Mouse (Mus musculus) small intestine, adult 2 months (tissue): ENCODE results near the gene 1700016H13Rik. TPM values are rescaled to one million over a fixed set of nuclear protein-coding genes. Genes with fewer than 3 reads are reported as not detected.

Experiments
- H3K27ac ChIP-seq: fragments of 200-500 bp; 2 replicates; pipeline ENCODE4 v1.5.1; 2012; ENCODE audit warnings: low read depth, low read length, control low read depth, inconsistent platforms; ENCODE audit not compliant: insufficient read depth
- H3K27me3 ChIP-seq: fragments of 200-500 bp; 2 replicates; pipeline ENCODE4 v1.6.1; 2012; ENCODE audit warnings: mild to moderate bottlenecking, moderate library complexity, low read length, inconsistent platforms; ENCODE audit not compliant: control insufficient read depth, insufficient read depth
- H3K36me3 ChIP-seq: fragments of 200-500 bp; 2 replicates; pipeline ENCODE4 v1.6.1; 2012; ENCODE audit warnings: mild to moderate bottlenecking, low read length, control low read depth, inconsistent platforms; ENCODE audit not compliant: control insufficient read depth, insufficient read depth
- H3K4me1 ChIP-seq: fragments of 200-500 bp; 2 replicates; pipeline ENCODE4 v1.6.1; 2012; ENCODE audit warnings: low read length, inconsistent platforms, mixed read lengths; ENCODE audit not compliant: control insufficient read depth, insufficient read depth, insufficient read length
- H3K4me3 ChIP-seq: fragments of 200-500 bp; 2 replicates; pipeline ENCODE4 v1.5.1; 2012; ENCODE audit warnings: low read depth, mild to moderate bottlenecking, control low read depth, inconsistent platforms, low read length, moderate library complexity
- CTCF ChIP-seq: fragments of 200-500 bp; IDR thresholded peaks from 2 replicates; pipeline ENCODE4 v1.5.1; 2012; ENCODE audit warnings: low read depth, mild to moderate bottlenecking, control low read depth, inconsistent platforms, low read length, moderate library complexity, mixed read lengths; ENCODE audit not compliant: insufficient replicate concordance, insufficient read length; ENCODE audit errors: extremely low read depth
- POLR2A ChIP-seq: fragments of 200-500 bp; IDR thresholded peaks from 2 replicates; pipeline ENCODE4 v1.6.1; 2012; ENCODE audit warnings: low read depth, mild to moderate bottlenecking, control low read depth, inconsistent platforms, low read length, moderate library complexity
- WGBS: fragments of 180-500 bp; shearing (Covaris S2); methylation state at CpG from one replicate; pipeline ENCODE4 v1.1.7; 2018; 5-methylcytosine and 5-hydroxymethylcytosine counted together
- polyA plus RNA-seq: library from polyadenylated mRNA; depleted of rRNA; stranded (reverse); fragments of >200 nt; gene quantifications from 2 replicates; pipeline ENCODE4 v1.2.3, GENCODE M21; 2012

Gene 1700016H13Rik
- polyA plus RNA-seq, 1 experiment = not detected

DNA sequence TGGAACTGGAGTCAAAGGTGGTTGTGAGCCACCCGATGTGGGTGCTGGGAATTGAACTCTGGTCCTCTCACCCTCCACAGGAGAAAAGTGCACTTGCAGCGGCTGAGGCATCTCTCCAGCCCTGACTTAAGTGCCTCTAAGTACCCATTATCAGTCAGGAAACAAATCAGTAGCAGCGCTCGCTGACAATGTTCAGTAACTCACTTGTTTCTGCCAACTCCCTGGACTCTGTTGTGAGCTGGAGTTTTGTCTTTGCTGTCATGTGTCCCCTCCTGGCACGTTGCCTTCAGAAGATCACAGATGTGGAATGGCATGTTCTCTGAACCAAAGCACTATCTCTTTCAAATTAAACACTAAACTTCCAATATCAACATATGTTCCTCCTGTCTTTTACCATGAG is 33.8 kb upstream of the 1700016H13Rik start:
- 81% methylated on average over 5 of the region's 5 CpGs for WGBS
- H3K27me3 ChIP-seq = no peaks in the 10 kb centered on the region
- no peaks in the 10 kb centered on the region for H3K36me3 ChIP-seq
- H3K27ac ChIP-seq = no peak overlapping the region
- H3K4me3 ChIP-seq = no peak overlapping the region
- no peaks in the 10 kb centered on the region; the same call in 1 of the 2 replicates for H3K4me1 ChIP-seq
- no peak for TF ChIP-seq CTCF
- no peak for TF ChIP-seq POLR2A

- H3K36me3 ChIP-seq = no peaks in the 10 kb centered on the region
- no peaks in the 10 kb centered on the region for H3K27me3 ChIP-seq
- no peak overlapping the region for H3K27ac ChIP-seq
- TF ChIP-seq CTCF (no peak), POLR2A (no peak)
- no peak overlapping the region for H3K4me3 ChIP-seq
- WGBS = 31% methylated on average over 3 of the region's 3 CpGs
- peaks cover under 1% of the 10 kb centered on the region; the same call in 1 of the 2 replicates for H3K4me1 ChIP-seq
Observed at GRCm38 (mm10) chr5:103681824-103682223, 26.0 kb upstream of the 1700016H13Rik start.

DNA sequence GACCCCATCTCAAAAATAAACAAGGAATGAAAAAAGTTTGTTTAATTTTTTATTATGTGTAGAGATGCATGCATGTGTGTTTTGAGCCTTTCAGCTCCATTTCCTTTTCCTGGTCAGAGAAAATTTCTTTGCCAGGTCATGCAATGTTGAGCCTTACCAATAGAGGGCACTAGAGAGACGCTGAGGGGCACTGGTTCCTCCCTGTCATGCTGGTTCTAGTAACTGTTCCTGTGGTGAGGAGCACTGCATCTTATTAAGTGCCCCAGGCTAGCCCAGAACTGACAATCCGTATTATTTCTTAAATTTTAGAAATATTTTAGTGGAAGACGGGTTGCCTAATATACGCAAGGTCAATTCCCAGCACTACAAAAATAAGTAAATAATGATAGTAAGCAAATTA is 24.6 kb upstream of the 1700016H13Rik start:
- Histone ChIP-seq H3K36me3 (no peaks in the 10 kb centered on the region), H3K4me1 (peaks cover 4% of the 10 kb centered on the region), H3K27ac (no peak overlapping the region), H3K4me3 (no peak overlapping the region), H3K27me3 (no peaks in the 10 kb centered on the region)
- WGBS = 46% methylated on average over 4 of the region's 4 CpGs
- no peak for TF ChIP-seq POLR2A
- peak; percentile 87; the same call in 1 of the 2 replicates for TF ChIP-seq CTCF

DNA sequence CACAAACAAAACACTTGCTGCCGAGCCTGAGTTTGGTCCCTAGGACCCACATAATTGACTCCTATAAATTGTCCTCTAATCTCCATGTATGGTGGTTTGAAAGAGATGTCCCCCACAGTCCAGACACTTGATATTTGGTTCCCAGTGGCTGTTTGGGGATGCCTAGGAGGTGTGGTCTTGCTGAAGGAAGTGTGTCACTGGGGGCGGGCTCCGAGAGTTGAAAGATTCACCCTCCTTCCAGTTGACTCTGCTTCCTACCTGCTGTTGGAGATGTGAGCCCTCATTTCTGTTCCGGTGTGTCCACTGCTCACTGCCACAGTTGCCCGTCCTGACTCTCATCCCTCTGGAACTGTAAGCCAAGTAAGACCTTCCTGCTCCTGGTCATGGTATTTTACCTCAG is 23.2 kb upstream of the 1700016H13Rik start:
- H3K27ac ChIP-seq = no peak overlapping the region
- no peak overlapping the region for H3K4me3 ChIP-seq
- H3K4me1 ChIP-seq = peaks cover 4% of the 10 kb centered on the region
- H3K36me3 ChIP-seq = no peaks in the 10 kb centered on the region
- no peak for TF ChIP-seq CTCF
- no peak for TF ChIP-seq POLR2A
- H3K27me3 ChIP-seq = no peaks in the 10 kb centered on the region
- 95% methylated on average over 5 of the region's 5 CpGs for WGBS

DNA sequence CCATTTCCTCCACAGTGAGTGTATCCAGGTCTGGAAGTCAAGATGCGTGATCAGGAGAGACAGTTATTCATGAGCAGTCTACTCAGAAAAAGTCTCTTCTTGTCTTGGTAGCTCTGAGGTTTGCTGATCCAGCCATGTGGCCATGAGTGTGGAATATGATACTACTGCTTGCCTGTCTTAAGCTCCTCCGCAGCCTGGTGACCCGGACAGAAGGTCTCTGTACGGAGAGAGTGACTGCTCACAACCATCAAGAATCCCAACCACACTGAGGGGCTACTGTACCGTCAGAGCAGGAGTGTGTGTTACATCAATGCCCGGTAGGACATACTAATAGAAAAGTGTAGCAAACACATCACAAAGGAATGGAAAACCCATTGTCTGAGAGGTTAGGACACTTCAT is 22.1 kb upstream of the 1700016H13Rik start:
- H3K36me3 ChIP-seq = no peaks in the 10 kb centered on the region
- no peaks in the 10 kb centered on the region for H3K27me3 ChIP-seq
- H3K27ac ChIP-seq = no peak overlapping the region
- TF ChIP-seq POLR2A = no peak
- TF ChIP-seq CTCF = no peak
- 89% methylated on average over 6 of the region's 6 CpGs for WGBS
- H3K4me3 ChIP-seq = no peak overlapping the region
- peaks cover 4% of the 10 kb centered on the region for H3K4me1 ChIP-seq

DNA sequence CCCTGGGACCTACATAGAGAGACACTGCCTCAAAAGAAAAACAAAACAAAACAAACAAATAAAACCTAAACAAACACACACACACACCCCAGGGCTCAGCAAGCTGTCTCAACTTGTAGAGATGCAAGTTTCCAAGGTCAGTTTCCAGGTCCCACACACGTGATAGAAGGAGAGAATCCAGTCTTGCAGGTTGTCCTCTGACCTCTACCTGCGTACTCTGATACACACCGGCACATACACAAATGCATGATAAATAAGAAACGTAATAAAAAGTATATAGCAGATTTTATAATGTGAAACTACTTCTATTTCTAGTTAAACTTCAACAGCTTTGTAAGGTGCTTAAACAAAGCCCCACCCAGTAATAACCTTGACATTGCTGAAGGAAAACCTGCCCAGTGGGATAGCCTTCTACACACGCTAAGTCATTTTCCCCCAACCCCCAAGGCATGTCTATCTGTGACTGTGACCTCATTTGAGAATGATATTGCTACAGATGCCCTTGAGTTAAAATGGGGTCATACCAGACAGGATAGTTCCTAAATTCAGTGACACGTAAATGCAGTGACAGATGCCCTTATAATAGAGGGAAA is 20.6 kb upstream of the 1700016H13Rik start:
- H3K4me3 ChIP-seq = no peak overlapping the region
- peak overlapping the region; percentile 56 for H3K27ac ChIP-seq
- TF ChIP-seq POLR2A = no peak
- TF ChIP-seq CTCF = no peak
- 27% methylated on average over 6 of the region's 6 CpGs for WGBS
- H3K27me3 ChIP-seq = no peaks in the 10 kb centered on the region
- no peaks in the 10 kb centered on the region for H3K36me3 ChIP-seq
- peaks cover 4% of the 10 kb centered on the region for H3K4me1 ChIP-seq

- 78% methylated on average over 6 of the region's 6 CpGs for WGBS
- Histone ChIP-seq H3K27me3 (no peaks in the 10 kb centered on the region), H3K4me1 (peaks cover 4% of the 10 kb centered on the region), H3K4me3 (no peak overlapping the region), H3K36me3 (no peaks in the 10 kb centered on the region), H3K27ac (no peak overlapping the region)
- no peak for TF ChIP-seq CTCF
- TF ChIP-seq POLR2A = no peak
Observed at GRCm38 (mm10) chr5:103674482-103674881, 18.7 kb upstream of the 1700016H13Rik start.

DNA sequence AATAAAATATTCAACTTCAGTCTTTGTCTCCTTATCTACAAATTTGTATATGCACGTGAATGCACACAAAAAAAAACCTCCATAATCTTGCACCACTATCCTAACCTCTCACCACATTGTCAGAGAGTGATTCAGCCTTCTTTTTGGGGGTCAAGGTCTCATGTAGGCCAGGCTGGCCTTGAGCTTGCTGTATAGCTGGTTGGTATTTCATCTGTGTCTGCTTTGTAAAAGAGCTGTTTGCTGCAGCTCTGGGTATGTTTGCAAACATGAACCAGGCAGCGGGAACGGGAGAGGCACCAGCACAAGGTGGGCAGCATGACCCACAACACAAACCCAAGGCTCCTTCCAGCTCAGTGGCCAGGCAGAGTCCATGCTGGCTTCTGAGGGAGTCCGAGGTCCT is 17.8 kb upstream of the 1700016H13Rik start:
- no peaks in the 10 kb centered on the region for H3K36me3 ChIP-seq
- no peak overlapping the region for H3K27ac ChIP-seq
- 77% methylated on average over 4 of the region's 4 CpGs for whole genome bisulfite sequencing
- no peak overlapping the region for H3K4me3 ChIP-seq
- H3K27me3 ChIP-seq = no peaks in the 10 kb centered on the region
- TF ChIP-seq POLR2A = no peak
- no peak for TF ChIP-seq CTCF
- H3K4me1 ChIP-seq = peaks cover 4% of the 10 kb centered on the region
